Comparison of ENCODE assay signal across 8 mouse cellular contexts in the genomic region with DNA sequence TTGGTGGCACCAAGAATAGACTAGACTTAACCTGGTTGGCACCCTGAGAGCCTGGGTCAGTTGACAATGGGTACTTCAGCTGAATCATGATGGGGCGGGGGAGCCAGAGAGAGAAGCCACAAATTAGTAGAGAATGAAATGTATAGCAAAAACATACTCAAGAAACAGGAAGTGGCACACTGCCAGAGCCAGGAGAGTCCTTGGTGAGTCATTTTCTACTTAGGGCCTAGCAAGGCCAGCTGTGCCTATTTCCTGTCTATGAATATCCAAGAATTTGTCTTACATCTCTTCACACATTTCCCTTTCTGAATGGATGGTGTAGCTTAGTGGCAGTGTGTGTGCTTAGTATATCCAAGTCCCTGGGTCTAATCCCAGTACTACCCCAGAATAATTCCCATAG. TPM values are rescaled to one million over a fixed set of nuclear protein-coding genes. Genes with fewer than 3 reads are reported as not detected.
DNase-seq lines count a peak whose midpoint lies in the region; ATAC-seq and TF ChIP-seq lines count a peak whose summit lies in the region.

No protein-coding gene starts in this region.

- peaks cover 26% of the 10 kb centered on the region for H3K4me1 ChIP-seq in heart, embryonic 15.5 days (replicated peaks)
- peaks cover 20% of the 10 kb centered on the region for H3K4me1 ChIP-seq in brown adipose tissue, adult 24 weeks (ENCODE audit: control insufficient read depth, insufficient read depth, insufficient read length, low read length)
- H3K4me1 ChIP-seq in lung, embryonic 14.5 days (ENCODE audit: insufficient read depth) = 0 out of 2 replicates have a peak, but pooled peaks cover 5% of the 10 kb centered on the region

- H3K27me3 ChIP-seq in heart, embryonic 15.5 days = no peaks in the 10 kb centered on the region
- H3K27me3 ChIP-seq in lung, embryonic 14.5 days (ENCODE audit: insufficient read depth, low read length) = no peaks in the 10 kb centered on the region

- H3K4me2 ChIP-seq in heart, embryonic 15.5 days = no peak overlapping the region
- H3K4me2 ChIP-seq in lung, embryonic 14.5 days = no peak overlapping the region

- H3K27ac ChIP-seq in heart, embryonic 15.5 days = peak overlapping the region; percentile 5
- peak overlapping the region; percentile 32 for H3K27ac ChIP-seq in brown adipose tissue, adult 24 weeks (replicated peaks; ENCODE audit: low read depth, low read length)
- peak overlapping the region; percentile 61; the same call in 1 of the 2 replicates for H3K27ac ChIP-seq in lung, embryonic 14.5 days (ENCODE audit: low read depth)

- H3K36me3 ChIP-seq in heart, embryonic 15.5 days = no peaks in the 10 kb centered on the region; the same call in 1 of the 2 replicates
- H3K36me3 ChIP-seq in lung, embryonic 14.5 days (ENCODE audit: insufficient read depth) = no peaks in the 10 kb centered on the region

- H3K9me3 ChIP-seq in heart, embryonic 15.5 days (replicated peaks) = no peaks in the 10 kb centered on the region
- H3K9me3 ChIP-seq in lung, embryonic 14.5 days (ENCODE audit: low read depth, low read length) = no peaks in the 10 kb centered on the region

- no peak for ATAC-seq in heart, embryonic 15.5 days (replicated peaks; ENCODE audit: insufficient number of reproducible peaks, insufficient read depth, low FRiP score, low read depth)
- peak; percentile 44; the same call in 1 of the 2 replicates for ATAC-seq in lung, embryonic 14.5 days (ENCODE audit: insufficient read depth)
- no peak for ATAC-seq in erythroblast, adult 5-6 weeks (replicated peaks; ENCODE audit: low FRiP score, poor library complexity, severe bottlenecking)

- H3K9ac ChIP-seq in heart, embryonic 15.5 days = no peak overlapping the region
- no peak overlapping the region for H3K9ac ChIP-seq in lung, embryonic 14.5 days

- TF ChIP-seq CTCF in lung, embryonic 14.5 days (IDR thresholded peaks at IDR 0.05; ENCODE audit: low read depth) = no peak

- no peak overlapping the region for H3K4me3 ChIP-seq in heart, embryonic 15.5 days
- no peak overlapping the region for H3K4me3 ChIP-seq in brown adipose tissue, adult 24 weeks (ENCODE audit: insufficient read depth, low read depth, low read length)
- no peak overlapping the region for H3K4me3 ChIP-seq in lung, embryonic 14.5 days (ENCODE audit: low read depth, low read length)

- no peak for DNase-seq in heart, adult 11 months
- peak; percentile 72 for DNase-seq in CD4-positive, CD25-positive, alpha-beta regulatory T cell, adult 2 months (ENCODE audit: low read depth, low spot score)
- peak; percentile 77 for DNase-seq in lung, embryonic 14.5 days
- no peak for DNase-seq in ovary, postnatal 14 days (ENCODE audit: low spot score)
- no peak for DNase-seq in urinary bladder, postnatal 4 days (ENCODE audit: low spot score in 2 of 2)

- 69% methylated on average over 1 of the region's 1 CpGs for WGBS in heart, embryonic 15.5 days
- 61% methylated on average over 1 of the region's 1 CpGs for WGBS in lung, embryonic 14.5 days

RNA-seq across cellular contexts. Expression of a gene that starts 6.8 kb away (rescaled TPM):
- polyA plus RNA-seq in heart, embryonic 15.5 days (2015; fragmentation: Nextera tagmentation; extraction: Ambion mirVana) = 189 and 222 TPM in 2 replicates
- polyA plus RNA-seq in brown adipose tissue, adult 24 weeks (2012; ENCODE audit: insufficient read depth, insufficient read length, missing spikeins) = 808 and 1,072 TPM in 2 replicates
- 111 and 114 TPM in 2 replicates for polyA plus RNA-seq in lung, embryonic 14.5 days (2014; fragmentation: Nextera tagmentation; extraction: Ambion mirVana)
- 6.5 and 11.5 TPM in 2 replicates for total RNA-seq in erythroblast, adult 5-6 weeks (2015; ENCODE audit: low replicate concordance)
- 13.8 and 17.9 TPM in 2 replicates for total RNA-seq in erythroblast, adult 5-6 weeks (2017; ENCODE audit: low replicate concordance)

Comparison
In these comparisons a context has a peak if more than half of its experiments do, and no peak if none do; other contexts are left out.
1. H3K27ac ChIP-seq: peak in every context shown above with its lines; median percentile 61 in lung, embryonic 14.5 days; 32 in brown adipose tissue, adult 24 weeks; 5 in heart, embryonic 15.5 days.
2. DNase-seq: peak in CD4-positive, CD25-positive, alpha-beta regulatory T cell, adult 2 months (single experiment) and lung, embryonic 14.5 days (single experiment); none in heart, adult 11 months (single experiment), ovary, postnatal 14 days (single experiment) and urinary bladder, postnatal 4 days (0 of 2).